Mouse (Mus musculus) embryonic facial prominence, embryonic 14.5 days (tissue): ENCODE measurements at regions not wholly inside any gene's neighbourhood (a gene's known extent, or its start where the extent isn't known, plus 50 kb on each side); places are given as distances from the start of the nearest gene placed in this dataset.
"Not testable (repeated sequence)": the region's sequence is repeated elsewhere in the genome, so short reads cannot be mapped to it uniquely, and the experiment has no call there.

Experiments
- ATAC-seq: fragments of 200-750 bp; cut with Nextera tagmentation; 2 replicates; pipeline ENCODE4 v1.8.0; 2017; ENCODE audit warnings: low read depth, moderate number of reproducible peaks, moderate TSS enrichment
- DNase-seq: peaks from one replicate; pipeline ENCODE4 v3.0.0-alpha.2; 2015; ENCODE audit warnings: low spot score
- H3K27ac ChIP-seq: fragments of 300-500 bp; sonication (generic); replicated peaks from 2 replicates; pipeline ENCODE4 v1.5.1; 2014; ENCODE audit warnings: low read depth, mild to moderate bottlenecking, low read length, moderate library complexity
- H3K27me3 ChIP-seq: fragments of 300-500 bp; sonication (generic); replicated peaks from 2 replicates; pipeline ENCODE4 v1.6.1; 2014; ENCODE audit warnings: low read length; ENCODE audit not compliant: control insufficient read depth, insufficient read depth
- H3K36me3 ChIP-seq: fragments of 300-500 bp; sonication (generic); 2 replicates; pipeline ENCODE4 v1.6.1; 2014; ENCODE audit warnings: low read length, mixed read lengths; ENCODE audit not compliant: control insufficient read depth, insufficient read depth
- H3K4me1 ChIP-seq: fragments of 300-500 bp; sonication (generic); 2 replicates; pipeline ENCODE4 v1.6.1; 2014; ENCODE audit warnings: antibody characterized with exemption, low read length; ENCODE audit not compliant: control insufficient read depth, insufficient read depth
- H3K4me2 ChIP-seq: fragments of 300-500 bp; sonication (generic); 2 replicates; pipeline ENCODE4 v1.6.1; 2014; ENCODE audit warnings: low read depth, mild to moderate bottlenecking, low read length, moderate library complexity, mixed read lengths
- H3K4me3 ChIP-seq: fragments of 300-500 bp; sonication (generic); 2 replicates; pipeline ENCODE4 v1.5.1; 2014; ENCODE audit warnings: low read depth, mild to moderate bottlenecking, low read length
- H3K9ac ChIP-seq: fragments of 300-500 bp; sonication (generic); 2 replicates; pipeline ENCODE4 v1.6.1; 2014; ENCODE audit warnings: low read depth, mild to moderate bottlenecking, low read length, moderate library complexity, mixed read lengths
- H3K9me3 ChIP-seq: fragments of 300-500 bp; sonication (generic); 2 replicates; pipeline ENCODE4 v1.6.1; 2016; ENCODE audit warnings: low read length; ENCODE audit not compliant: control insufficient read depth
- WGBS: fragments of 180-500 bp; shearing (Covaris S2); extraction: QIAGEN DNeasy Blood & Tissue Kit; methylation state at CpG from one replicate; pipeline ENCODE4 v1.1.7; 2014; 5-methylcytosine and 5-hydroxymethylcytosine counted together

- Histone ChIP-seq H3K27ac (no peak overlapping the region), H3K4me1 (no peaks in the 10 kb centered on the region), H3K9ac (no peak overlapping the region), H3K27me3 (no peaks in the 10 kb centered on the region), H3K4me2 (no peak overlapping the region), H3K4me3 (no peak overlapping the region), H3K9me3 (no peaks in the 10 kb centered on the region), H3K36me3 (no peaks in the 10 kb centered on the region)
- DNase-seq, result no peak
- ATAC-seq, result no peak
- WGBS, result 49% methylated on average over 2 of the region's 2 CpGs
Measured at GRCm38 (mm10) chr2:85280580-85280979, 58.5 kb downstream of the Olfr987 start.

GRCm38 (mm10) chr2:85278128-85278527 lies 61.0 kb downstream of the Olfr987 start:
- H3K4me3 ChIP-seq, result no peak overlapping the region
- WGBS, result 82% methylated on average over 3 of the region's 3 CpGs
- H3K4me1 ChIP-seq, result no peaks in the 10 kb centered on the region
- ATAC-seq (no peak), DNase-seq (no peak)
- no peak overlapping the region for H3K27ac ChIP-seq
- no peak overlapping the region for H3K4me2 ChIP-seq
- no peak overlapping the region for H3K9ac ChIP-seq
- no peaks in the 10 kb centered on the region for H3K27me3 ChIP-seq
- H3K9me3 ChIP-seq, result no peaks in the 10 kb centered on the region
- no peaks in the 10 kb centered on the region for H3K36me3 ChIP-seq

- no peak for ATAC-seq
- 87% methylated on average over 1 of the region's 1 CpGs for WGBS
Measured at GRCm38 (mm10) chr2:85277433-85277832, 61.7 kb downstream of the Olfr987 start.

GRCm38 (mm10) chr2:85266813-85267212 lies 69.8 kb upstream of the Lrrc55 start:
- WGBS, result 83% methylated on average over 14 of the region's 14 CpGs
- H3K4me1 ChIP-seq, DNase-seq, H3K4me2 ChIP-seq, H3K4me3 ChIP-seq, H3K9me3 ChIP-seq, H3K36me3 ChIP-seq, H3K27ac ChIP-seq, ATAC-seq, H3K9ac ChIP-seq, H3K27me3 ChIP-seq: not testable (repeated sequence)

More at GRCm38 (mm10) chr2:85277433-85277832, 61.7 kb downstream of the Olfr987 start:
- H3K9ac ChIP-seq, result no peak overlapping the region
- H3K27me3 ChIP-seq, result no peaks in the 10 kb centered on the region
- H3K9me3 ChIP-seq, result no peaks in the 10 kb centered on the region
- no peak for DNase-seq
- H3K27ac ChIP-seq, result no peak overlapping the region
- no peak overlapping the region for H3K4me2 ChIP-seq
- no peaks in the 10 kb centered on the region for H3K36me3 ChIP-seq
- no peak overlapping the region for H3K4me3 ChIP-seq
- H3K4me1 ChIP-seq, result no peaks in the 10 kb centered on the region

GRCm38 (mm10) chr2:85265667-85266066 lies 68.7 kb upstream of the Lrrc55 start:
- peak; percentile 30 for DNase-seq
- H3K9me3 ChIP-seq, result no peaks in the 10 kb centered on the region
- H3K4me1 ChIP-seq, result no peaks in the 10 kb centered on the region
- H3K4me3 ChIP-seq, result no peak overlapping the region
- H3K9ac ChIP-seq, result no peak overlapping the region
- H3K36me3 ChIP-seq, result no peaks in the 10 kb centered on the region
- H3K27ac ChIP-seq, result no peak overlapping the region
- H3K27me3 ChIP-seq, result no peaks in the 10 kb centered on the region
- no peak overlapping the region for H3K4me2 ChIP-seq
- ATAC-seq, result no peak

GRCm38 (mm10) chr2:85265037-85265524 lies 68.1 kb upstream of the Lrrc55 start:
- no peaks in the 10 kb centered on the region for H3K9me3 ChIP-seq
- 75% methylated on average over 2 of the region's 2 CpGs for WGBS
- no peak overlapping the region for H3K4me2 ChIP-seq
- DNase-seq (no peak), ATAC-seq (no peak)
- H3K36me3 ChIP-seq, result no peaks in the 10 kb centered on the region
- no peak overlapping the region for H3K4me3 ChIP-seq
- no peak overlapping the region for H3K9ac ChIP-seq
- no peaks in the 10 kb centered on the region for H3K4me1 ChIP-seq
- H3K27ac ChIP-seq, result no peak overlapping the region
- no peaks in the 10 kb centered on the region for H3K27me3 ChIP-seq

GRCm38 (mm10) chr2:85257356-85257755 lies 60.4 kb upstream of the Lrrc55 start:
- Histone ChIP-seq H3K4me3 (no peak overlapping the region), H3K9me3 (no peaks in the 10 kb centered on the region), H3K9ac (no peak overlapping the region), H3K27ac (no peak overlapping the region), H3K4me2 (no peak overlapping the region), H3K27me3 (no peaks in the 10 kb centered on the region), H3K36me3 (no peaks in the 10 kb centered on the region), H3K4me1 (0 out of 2 replicates have a peak, but pooled peaks cover 4% of the 10 kb centered on the region)
- DNase-seq (no peak), ATAC-seq (no peak)
- 71% methylated on average over 3 of the region's 3 CpGs for WGBS

- Histone ChIP-seq H3K4me3 (no peak overlapping the region), H3K9me3 (no peaks in the 10 kb centered on the region), H3K9ac (no peak overlapping the region), H3K27ac (no peak overlapping the region), H3K4me2 (no peak overlapping the region), H3K4me1 (0 out of 2 replicates have a peak, but pooled peaks cover 4% of the 10 kb centered on the region), H3K36me3 (no peaks in the 10 kb centered on the region), H3K27me3 (no peaks in the 10 kb centered on the region)
- DNase-seq, result no peak
- ATAC-seq, result no peak
- 85% methylated on average over 2 of the region's 2 CpGs for WGBS
Measured at GRCm38 (mm10) chr2:85255610-85256009, 58.6 kb upstream of the Lrrc55 start.
